Mouse (Mus musculus): ENCODE results near the gene Rhog.

Rhog gene

GRCm38 (mm10) chr7:102250631-102251214 is 5.1 kb downstream of the Rhog start:
- DNase-seq (ENCODE audit: low read depth), result no peak

- peak; percentile 92 for DNase-seq (ENCODE audit: low read depth)
Measured at GRCm38 (mm10) chr7:102249896-102250630, 5.8 kb downstream of the Rhog start.

DNA sequence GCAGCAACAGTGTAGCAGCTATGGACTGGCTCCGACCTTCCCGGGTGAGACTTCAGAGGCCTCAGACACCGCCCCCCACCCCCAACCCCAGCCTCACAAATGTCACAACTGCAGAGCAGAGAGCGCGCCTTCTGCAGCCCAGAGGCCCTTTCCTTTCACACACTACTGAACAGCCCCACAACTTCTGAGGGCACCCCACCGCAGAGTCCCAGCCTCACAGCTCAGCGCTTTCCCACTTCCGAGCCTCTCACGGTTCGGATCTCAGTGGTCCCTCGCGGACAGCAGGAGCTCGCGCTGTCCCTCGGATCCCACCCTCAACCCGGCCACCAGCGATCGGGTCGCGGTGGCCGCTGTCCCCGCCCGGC is 6.3 kb downstream of the Rhog start:
- DNase-seq (ENCODE audit: low read depth), result peak; percentile 81

DNA sequence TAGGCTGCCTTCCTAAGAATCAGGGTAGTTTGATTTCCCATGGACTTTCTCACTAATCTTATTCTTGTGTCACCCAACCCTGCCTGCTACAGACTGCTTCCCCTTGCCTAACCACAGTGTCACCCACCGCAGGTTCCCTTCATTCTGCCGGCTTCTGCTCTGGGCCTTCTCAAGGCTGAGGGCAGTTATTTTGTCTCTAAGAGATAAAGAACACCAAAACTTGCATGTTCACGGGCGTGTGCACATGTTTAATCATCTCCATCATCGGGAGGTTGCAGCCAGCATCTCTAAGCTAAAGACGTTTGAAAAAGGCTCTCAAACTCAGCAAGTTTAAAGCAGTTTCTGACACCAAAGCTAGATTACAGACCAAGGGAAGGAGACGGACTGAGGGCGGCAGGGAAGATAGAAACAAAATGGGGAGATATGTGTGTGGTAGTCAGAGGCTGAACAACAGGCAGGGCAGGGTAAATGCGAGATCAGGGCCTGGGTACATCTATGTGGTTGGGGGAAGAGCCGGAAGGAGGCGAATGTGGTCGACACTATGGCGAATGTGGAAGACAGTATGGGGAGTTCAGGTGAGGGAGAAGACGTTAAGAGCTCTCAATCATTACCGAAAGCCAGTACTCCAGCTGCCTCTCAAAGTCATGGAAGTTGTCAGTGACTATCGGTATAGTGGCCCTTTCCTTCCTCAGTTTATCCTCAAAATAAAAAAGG is 7.0 kb downstream of the Rhog start:
- DNase-seq (ENCODE audit: low read depth), result peak; percentile 63

- DNase-seq (ENCODE audit: low read depth), result no peak
Measured at GRCm38 (mm10) chr7:102246956-102247797, 8.7 kb downstream of the Rhog start.

- DNase-seq (ENCODE audit: low read depth), result no peak
Measured at GRCm38 (mm10) chr7:102246265-102246664, 9.6 kb downstream of the Rhog start.

- peak; percentile 47 for DNase-seq (ENCODE audit: low read depth)
Measured at GRCm38 (mm10) chr7:102245775-102246174, 10.1 kb downstream of the Rhog start.

DNA sequence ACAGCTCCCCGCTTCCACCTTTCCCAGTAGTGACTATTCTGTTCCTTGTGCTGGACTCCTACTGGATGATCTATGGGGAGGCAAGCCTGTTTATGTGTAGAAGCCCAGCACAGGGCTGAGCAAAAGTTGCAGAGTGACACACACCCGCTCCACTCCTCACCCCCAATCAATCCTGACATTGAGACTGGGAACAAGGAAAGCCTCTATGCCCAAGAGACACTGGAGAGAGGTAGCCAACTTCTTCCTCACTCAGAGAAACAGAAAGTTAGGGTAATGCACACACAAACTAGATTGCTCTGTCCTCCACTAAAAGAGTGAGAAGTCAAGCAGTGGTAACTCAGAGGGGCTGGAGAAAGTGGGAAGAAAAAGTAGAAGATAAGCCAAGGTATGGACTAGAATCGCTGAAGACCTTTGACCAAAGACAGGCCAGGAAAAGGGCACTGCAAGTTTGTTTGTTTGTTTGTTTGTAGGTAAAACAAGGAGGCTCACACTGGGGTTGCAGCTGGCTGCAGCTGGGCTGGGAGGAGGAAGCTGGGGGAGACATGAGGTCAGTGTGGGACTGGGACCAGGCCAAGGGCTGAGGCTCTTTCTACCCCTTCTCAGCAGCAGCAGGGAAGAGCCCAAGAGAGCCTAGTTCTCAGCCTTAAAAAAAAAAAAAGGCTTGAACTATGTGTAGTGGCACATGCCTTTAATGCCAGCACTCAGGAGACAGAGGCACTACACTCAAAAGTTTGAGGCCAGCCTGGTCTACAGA is 10.9 kb downstream of the Rhog start:
- no peak for DNase-seq (ENCODE audit: low read depth)

- no peak for DNase-seq (ENCODE audit: low read depth)
Measured at GRCm38 (mm10) chr7:102243870-102244269, 12.0 kb downstream of the Rhog start.

DNA sequence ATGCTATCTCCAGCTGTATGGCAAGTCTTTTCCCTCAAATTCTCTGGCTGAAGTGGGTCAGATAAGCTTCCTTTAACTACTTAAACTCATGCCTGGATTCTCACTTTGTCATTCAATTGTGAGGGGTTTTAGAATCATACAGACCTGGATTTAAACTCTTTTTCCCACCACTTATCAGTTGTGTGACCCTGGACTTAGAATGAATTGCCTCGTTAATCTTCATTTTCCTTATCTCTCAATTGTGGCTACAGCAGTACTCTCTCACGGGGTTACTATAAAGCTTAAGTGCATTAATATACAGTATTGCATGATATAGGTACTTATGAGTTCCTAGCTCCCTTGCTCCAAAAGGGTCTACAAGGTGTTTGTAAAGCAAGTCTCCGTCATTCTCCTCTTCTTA is 12.9 kb downstream of the Rhog start:
- no peak for DNase-seq (ENCODE audit: low read depth)

DNA sequence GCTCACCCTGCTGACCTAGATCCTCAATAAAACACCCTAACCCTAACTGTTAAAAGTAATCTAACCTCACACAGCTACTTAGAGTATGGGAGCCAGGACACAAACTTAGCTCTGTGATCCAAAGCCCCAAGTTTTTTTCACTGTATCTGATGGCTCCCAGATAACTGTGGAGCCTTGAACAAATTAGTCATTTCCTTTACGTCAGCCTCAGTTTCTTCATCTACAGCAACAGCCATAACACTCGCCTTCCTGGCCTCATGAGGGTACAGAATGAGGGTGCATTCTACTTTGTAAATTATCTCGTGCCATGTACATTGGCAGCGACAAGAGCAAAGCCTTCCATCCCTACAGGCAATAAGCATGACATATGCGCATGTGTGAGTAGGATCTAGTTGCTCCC is 13.5 kb downstream of the Rhog start:
- no peak for DNase-seq (ENCODE audit: low read depth)

- no peak for DNase-seq (ENCODE audit: low read depth)
Measured at GRCm38 (mm10) chr7:102239591-102239990, 16.3 kb downstream of the Rhog start.

DNA sequence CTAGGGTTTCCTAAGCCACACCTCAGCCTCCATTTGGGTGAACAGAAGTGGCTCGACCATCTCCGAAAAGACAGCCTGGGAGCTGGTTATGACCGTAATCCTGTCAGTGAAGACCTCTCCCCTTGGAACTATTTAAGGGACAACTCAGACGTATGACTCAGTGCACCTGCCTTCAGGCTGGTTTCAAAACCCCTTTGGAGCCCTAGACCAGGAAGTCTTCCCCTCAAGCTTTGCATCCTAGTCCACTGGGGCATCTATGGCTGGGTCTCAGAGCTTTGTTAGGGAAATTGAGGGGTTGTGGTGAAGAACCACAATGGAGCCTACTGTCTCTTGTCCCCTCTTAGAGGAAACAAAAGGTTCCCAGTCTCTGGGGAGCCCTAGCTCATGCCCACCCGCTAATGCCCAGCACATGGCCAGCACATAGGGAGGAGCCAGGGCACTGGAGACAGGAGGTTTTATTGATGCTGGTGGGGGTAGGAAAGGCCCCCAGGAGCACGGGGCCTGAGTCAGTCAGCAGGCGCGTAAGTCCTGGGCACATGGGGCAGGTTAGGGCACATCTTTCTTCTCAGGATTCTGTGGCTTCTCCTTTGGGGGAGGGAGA is 17.1 kb downstream of the Rhog start:
- DNase-seq (ENCODE audit: low read depth), result no peak

GRCm38 (mm10) chr7:102233059-102233458 is 22.8 kb downstream of the Rhog start:
- DNase-seq (ENCODE audit: low read depth), result no peak

DNA sequence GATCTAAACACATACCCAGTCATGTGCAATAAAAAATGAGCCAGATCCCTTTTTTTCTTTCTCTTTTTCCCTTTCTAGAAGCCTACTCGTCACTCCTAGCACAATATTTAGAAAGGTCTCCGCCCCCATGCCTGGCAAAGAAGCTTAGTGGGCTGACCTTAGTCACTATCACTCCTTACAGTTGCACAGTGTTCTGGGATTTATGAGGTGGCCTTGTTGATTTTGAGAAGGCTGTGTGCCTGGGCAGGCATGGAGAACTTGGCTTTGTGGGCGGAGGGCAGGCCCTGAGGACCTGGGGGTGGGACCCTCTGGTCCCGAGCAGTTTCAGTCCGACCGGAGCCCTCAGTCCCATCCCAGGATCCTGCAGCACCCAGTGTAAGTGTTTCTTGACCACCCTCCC is 26.0 kb downstream of the Rhog start:
- no peak for DNase-seq (ENCODE audit: low read depth)

- DNase-seq (ENCODE audit: low read depth), result no peak
Measured at GRCm38 (mm10) chr7:102228049-102228670, 27.7 kb downstream of the Rhog start.

DNA sequence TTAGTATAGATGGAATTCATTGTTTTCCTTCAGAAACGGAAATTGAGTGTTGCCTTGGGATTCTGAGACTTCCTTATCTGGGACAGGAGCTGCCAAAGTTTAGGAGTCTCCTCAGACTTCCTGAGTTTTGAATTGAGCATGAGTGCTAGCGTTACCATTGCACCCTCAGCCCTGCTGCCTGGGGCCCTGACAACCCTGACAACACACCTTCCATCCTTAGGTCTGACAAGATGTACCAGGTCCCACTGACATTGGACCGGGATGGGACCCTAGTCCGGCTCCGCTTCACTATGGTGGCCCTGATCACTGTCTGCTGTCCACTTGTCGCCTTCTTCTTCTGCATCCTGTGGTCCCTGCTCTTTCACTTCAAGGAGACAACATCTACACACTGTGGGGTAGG is 29.8 kb downstream of the Rhog start:
- DNase-seq (ENCODE audit: low read depth), result no peak

GRCm38 (mm10) chr7:102223883-102224738 is 31.7 kb downstream of the Rhog start:
- DNase-seq (ENCODE audit: low read depth), result no peak

- DNase-seq (ENCODE audit: low read depth), result peak; percentile 70
Measured at GRCm38 (mm10) chr7:102222830-102223556, 32.9 kb downstream of the Rhog start.

Measured in naive thymus-derived CD4-positive, alpha-beta T cell, adult 2 months (primary cell).